Mouse (Mus musculus) ZHBTc4 (cell line): ENCODE results near the gene Hist1h4f.
A peak's percentile ranks its signal among the peaks of the same experiment; 100 is the strongest.
"Not testable (repeated sequence)": the region's sequence is repeated elsewhere in the genome, so short reads cannot be mapped to it uniquely, and the experiment has no call there.

Source experiments
- DNase-seq: peaks from one replicate; pipeline ENCODE4 v3.0.0-alpha.2; 2011; ENCODE audit warnings: low read depth, low spot score

Hist1h4f gene

DNA sequence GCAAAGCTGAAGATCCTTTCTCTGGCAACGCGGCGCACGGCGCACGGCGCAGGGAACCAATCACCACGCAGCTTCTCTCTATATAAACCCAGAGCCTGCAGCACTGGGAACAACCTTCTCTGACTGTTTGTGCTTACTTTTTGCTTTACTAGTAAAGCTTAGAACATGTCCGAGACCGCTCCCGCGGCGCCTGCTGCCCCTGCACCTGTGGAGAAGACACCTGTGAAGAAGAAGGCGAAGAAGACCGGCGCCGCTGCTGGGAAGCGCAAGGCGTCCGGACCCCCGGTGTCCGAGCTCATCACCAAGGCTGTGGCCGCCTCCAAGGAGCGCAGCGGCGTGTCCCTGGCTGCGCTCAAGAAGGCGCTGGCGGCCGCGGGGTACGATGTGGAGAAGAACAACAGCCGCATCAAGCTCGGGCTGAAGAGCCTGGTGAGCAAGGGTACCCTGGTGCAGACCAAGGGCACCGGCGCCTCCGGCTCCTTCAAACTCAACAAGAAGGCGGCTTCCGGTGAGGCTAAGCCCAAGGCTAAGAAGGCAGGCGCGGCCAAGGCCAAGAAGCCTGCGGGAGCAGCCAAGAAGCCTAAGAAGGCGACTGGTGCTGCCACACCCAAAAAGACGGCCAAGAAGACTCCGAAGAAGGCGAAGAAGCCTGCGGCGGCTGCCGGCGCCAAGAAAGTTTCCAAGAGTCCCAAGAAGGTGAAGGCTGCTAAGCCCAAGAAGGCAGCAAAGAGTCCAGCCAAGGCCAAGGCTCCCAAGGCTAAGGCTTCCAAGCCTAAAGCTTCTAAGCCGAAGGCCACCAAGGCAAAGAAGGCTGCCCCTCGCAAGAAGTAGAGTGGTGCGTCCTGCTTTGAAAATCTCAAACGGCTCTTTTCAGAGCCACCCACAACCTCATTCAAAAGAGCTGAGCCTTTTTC is 3.7 kb upstream of the Hist1h4f start:
- peak; percentile 88 for DNase-seq

DNA sequence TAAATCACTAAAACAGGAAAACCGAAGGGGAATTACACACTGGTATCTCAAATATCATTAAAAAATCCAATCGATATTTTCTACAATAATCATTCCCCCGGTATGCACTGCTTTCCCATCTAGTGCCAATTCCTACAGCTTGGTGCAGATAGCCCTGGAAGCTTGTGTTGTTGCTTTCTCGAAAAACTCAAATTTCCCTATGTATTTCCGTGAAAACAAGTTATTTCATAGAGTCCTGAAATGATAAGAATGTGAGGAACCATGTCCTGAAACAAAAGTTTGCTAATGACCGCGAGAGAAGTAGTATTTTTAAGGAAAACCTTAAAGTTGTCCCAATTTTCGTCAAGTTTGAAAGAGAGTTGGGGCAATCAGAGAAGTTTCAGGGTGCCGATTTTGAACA is 2.9 kb upstream of the Hist1h4f start:
- no peak for DNase-seq

DNA sequence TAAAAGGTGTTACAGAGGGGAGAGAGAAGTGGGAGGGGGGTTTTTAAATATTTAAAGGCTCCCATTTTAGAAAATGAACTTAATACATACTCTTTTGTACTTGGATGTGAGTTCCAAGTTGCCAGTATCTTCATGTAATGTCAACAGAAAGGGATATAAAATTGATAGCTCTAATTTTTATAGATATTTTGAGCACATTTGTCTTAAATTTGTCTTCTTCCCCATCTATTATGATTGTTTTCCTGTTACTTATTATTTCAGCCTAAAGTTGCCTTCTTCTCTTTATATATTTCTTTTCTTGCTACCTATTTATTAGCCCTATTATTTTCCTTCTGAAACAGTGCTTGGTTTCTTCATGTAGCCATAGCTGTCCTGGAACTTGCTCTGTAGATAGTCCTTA is 1.5 kb upstream of the Hist1h4f start, which contains the start of gene Hist1h1d:
TSS of gene Hist1h1d (plus strand) at position 301 of the 400 bp plus-strand sequence.
- DNase-seq, result no peak

DNA sequence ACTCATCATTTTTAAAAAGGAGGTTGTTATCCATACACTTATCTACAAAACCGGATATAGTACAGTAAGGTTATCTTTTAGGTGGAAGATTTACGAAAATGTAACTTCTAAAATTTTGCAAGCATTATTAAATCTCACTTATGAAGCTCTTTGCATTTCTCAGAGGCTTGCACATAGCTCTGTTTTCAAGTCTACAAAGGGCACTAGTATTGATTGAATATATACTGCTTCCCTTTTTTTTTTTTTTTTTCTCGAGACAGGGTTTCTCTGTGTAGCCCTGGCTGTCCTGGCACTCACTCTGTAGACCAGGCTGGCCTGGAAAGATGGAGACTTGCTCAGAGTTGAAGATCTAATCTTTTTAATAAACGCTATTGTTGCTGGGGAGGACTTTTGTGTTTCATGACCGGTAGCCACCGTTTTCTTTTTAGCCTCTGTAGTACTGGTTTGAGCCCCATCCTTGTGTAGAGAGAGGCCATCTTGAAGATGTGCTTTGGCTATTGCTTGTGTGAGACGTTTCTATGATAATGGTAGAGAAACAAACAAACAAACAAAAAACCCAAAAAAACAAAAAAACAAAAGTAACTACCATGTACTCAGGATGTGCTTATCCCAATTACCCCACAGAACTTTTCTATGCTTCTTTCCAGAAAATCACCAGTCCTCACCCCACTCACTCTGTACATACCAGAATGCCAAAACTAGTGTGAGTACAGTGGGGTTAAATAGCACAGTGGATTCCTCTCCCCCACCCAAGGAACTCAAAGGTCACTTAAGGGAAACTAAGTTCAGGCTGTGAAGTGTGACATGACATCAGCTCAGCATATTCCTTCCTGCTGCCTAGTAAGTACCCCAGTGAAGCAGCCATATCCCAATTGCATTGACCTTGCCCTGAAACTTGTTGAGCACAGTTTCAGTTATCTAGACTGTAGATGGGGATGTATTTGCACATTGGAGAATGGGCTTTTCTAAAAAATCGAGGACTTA is 775 bp upstream of the Hist1h4f start:
- no peak for DNase-seq

DNA sequence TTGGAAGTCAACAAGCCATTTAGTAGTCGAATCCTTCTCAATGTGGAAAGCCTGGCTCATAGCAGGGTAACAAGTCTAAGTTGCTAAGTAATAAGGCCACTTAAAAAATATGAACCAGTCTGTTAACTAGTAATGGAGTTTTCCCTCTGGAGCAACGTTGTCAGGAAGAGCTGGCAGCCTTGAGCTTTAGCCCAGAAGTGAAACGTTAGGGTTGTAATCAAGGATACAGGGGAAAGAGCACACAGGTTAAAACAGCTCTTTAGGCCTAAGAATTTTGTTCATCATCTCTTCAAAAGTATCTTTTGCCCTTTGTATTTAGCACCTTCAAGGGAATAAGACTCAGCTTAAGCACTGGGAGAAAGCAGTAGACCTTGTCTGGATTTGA is 695 bp downstream of the Hist1h4f start:
- DNase-seq, result peak; percentile 60

DNA sequence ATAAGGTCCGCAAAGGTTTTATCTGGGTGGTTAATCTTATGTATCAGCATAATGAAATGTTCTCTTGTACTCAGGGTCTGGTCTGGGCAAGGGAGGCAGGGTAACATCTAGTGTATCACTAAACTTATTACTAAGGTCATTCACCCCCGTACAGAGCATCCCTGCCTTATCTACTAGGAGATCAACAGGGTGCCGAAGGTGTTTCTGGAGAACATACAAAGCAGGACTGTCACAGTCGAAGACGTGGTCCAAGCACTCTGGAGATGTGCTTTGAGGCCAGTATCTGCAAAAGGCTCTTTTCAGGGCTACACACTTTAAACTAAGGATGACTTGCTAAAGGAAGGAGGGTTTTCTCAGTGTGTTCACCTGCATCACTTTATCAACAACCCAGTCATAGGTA is 4.8 kb downstream of the Hist1h4f start:
- DNase-seq, result no peak

DNA sequence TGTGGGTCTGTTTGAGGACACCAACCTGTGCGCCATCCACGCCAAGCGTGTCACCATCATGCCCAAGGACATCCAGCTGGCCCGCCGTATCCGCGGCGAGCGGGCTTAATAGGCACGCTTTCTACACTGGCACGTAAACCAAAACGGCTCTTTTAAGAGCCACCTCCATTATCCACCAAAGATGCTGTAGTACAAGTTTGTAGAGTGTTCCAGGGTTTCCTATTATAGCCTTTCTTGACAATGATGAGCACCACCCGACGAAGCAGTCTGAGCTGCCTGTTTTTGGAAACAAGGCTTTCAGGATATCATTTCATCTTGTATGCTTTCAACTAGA is 6.7 kb downstream of the Hist1h4f start:
- DNase-seq, result not testable (repeated sequence)

DNA sequence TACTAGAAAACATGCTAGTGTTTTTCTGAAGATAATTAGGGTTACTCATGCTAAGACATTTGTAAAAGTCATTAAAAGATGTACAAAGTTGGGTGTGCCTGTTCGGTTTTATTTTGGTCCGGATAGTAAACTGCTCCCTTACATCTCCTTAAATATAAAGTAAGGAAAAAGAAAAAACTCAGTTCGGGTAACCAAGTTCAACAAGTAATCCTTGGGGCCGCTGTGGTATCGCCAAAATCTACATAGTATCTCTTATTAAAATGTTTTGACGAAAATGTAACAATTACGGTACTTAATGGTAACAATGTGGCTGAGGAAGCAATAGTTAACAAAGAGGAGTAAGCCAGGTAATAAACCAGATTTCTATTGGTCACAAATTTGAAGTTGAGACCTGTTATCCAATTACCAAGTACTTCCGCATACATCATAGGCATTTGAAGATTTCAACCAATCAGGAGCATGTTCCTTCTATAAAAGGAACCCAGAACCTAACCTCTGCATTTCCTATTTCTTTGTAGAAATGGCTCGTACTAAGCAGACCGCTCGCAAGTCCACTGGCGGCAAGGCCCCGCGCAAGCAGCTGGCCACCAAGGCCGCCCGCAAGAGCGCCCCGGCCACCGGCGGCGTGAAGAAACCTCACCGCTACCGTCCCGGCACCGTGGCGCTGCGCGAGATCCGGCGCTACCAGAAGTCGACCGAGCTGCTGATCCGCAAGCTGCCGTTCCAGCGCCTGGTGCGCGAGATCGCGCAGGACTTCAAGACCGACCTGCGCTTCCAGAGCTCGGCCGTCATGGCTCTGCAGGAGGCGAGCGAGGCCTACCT is 7.3 kb downstream of the Hist1h4f start, which contains the start of gene Hist1h3f:
TSS of gene Hist1h3f (plus strand) at position 88 of the 822 bp plus-strand sequence.
- peak; percentile 92 for DNase-seq

DNA sequence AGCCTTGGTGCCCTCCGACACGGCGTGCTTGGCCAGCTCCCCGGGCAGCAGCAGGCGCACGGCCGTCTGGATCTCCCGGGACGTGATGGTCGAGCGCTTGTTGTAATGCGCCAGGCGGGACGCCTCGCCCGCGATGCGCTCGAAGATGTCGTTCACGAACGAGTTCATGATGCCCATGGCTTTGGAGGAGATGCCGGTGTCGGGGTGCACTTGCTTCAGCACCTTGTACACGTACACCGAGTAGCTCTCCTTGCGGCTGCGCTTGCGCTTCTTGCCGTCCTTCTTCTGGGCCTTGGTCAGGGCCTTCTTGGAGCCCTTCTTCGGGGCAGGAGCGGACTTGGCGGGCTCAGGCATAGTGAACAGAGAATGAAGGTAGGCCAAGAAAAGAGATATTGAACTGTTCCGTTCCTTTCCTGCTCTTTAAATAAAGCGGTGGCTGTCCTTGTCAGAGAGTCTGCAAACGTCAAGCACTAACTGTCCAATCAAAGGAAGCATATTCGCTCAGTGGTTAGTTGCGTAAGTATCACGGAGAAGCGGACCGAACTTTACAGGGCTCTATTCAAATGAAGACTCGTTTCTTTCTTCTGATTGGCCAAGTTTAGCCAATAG is 8.3 kb downstream of the Hist1h4f start, which contains the start of gene Hist1h2bh:
TSS of gene Hist1h2bh (minus strand) at position 394 of the 609 bp plus-strand sequence.
- DNase-seq, result peak; percentile 92

DNA sequence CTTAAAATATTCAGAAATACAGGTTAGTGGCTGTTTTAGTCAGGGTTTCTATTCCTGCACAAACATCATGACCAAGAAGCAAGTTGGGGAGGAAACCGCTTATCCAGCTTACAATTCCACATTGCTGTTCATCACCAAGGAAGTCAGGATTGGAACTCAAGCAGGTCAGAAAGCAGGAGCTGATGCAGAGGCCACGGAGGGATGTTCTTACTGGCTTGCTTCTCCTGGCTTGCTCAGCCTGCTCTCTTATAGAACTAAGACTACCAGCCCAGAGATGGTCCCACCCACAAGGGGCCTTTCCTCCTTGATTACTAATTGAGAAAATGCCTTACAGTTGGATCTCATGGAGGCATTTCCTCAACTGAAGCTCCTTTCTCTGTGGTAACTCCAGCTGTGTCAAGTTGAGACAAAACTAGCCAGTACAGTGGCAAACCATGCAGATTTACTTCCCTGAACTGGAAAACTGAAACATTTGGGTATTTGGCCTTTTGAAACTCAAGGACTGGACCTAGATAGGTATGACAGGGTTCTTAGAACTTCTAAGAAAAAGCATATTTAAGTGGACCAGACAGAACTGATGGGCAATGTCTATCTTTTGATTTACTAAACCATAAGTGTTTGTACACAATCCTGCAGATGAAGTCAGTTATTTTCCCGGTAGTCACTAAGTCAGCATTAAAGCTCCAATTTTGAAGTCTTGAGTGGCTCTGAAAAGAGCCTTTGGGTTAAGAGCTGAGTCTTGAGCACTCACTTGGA is 9.0 kb downstream of the Hist1h4f start:
- not testable (repeated sequence) for DNase-seq

DNA sequence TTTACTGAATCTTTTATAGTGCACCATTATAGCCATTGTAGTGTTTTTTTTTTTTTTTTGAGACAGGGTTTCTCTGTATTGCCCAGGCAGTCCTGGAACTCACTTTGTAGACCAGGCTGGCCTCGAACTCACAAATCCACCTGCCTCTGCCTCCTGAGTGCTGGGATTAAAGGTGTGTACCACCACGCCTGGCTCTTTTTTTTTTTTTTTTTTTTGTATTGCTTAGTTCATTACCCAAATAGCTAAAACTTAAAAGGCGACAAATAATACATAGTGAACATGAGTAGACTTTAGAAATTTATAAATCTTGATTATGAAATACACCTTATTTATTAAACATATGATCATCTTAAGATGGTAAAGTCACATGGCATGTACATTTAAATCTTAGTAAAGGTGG is 10.0 kb downstream of the Hist1h4f start:
- DNase-seq, result no peak

DNA sequence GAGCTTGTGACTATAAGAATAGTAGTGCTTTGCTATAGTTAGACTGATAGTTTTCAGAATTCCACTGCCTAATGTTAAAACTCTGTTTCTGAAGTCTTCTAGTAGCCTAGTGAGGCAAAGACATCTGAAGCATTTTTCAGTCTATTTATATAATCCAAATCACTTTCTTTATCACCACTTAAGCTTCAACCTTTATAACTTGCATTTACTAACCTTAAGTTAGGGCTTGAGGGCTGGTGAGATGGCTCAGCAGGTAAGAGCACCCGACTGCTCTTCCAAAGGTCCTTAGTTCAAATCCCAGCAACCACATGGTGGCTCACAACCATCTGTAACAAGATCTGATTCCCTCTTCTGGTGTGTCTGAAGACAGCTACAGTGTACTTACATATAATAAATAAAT is 11.6 kb downstream of the Hist1h4f start:
- DNase-seq, result not testable (repeated sequence)

DNA sequence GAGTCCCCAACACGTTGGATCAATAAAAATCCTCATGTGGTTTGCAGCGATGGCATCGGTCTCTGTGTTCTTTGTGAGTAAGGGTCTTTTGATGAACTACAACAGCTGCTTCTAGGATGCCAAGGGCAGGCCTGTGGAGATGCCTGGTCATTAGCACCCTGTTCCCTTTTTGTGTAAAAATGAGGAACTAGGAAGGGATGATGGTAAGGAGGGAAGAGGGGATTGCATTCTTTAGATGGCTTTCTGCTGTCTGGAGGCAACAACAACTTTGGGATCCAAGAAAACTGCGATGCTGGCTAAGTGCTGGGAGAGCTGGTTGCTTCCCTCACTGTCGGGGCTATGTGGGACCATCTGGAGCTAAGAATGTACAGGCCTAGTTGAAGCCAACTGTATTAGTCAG is 13.2 kb downstream of the Hist1h4f start:
- DNase-seq, result no peak

DNA sequence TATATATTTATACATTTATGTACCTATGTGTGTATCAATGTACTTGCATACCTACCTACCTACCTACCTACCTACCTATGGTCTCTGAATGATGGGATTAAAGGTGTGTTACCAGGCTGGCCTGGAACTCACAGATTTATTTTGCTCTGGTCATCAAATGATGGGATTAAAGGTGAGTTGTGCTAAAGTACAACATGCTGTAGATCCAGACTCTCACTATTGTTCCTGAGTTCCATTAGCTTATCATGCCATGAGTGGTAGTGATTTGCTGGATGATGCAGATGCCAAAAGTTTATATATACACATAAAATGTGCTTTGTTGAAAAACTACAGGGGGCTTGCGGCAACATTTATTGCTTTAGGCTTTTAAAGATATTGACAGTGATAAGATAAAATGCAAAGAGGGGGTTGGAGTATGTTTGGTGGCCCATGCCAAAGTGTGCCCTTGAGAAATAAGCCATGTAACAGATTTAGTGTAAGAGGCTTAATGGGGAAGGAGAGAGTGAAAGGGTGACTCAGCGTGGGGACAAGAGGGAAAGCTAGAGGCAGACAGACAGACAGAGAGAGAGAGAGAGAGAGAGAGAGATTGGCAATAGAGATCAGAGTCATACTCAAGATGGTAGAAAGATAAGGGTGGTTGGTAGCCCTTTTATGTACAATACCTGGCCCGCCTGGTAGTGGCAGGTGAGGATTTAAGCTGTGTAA is 14.3 kb downstream of the Hist1h4f start:
- no peak for DNase-seq

DNA sequence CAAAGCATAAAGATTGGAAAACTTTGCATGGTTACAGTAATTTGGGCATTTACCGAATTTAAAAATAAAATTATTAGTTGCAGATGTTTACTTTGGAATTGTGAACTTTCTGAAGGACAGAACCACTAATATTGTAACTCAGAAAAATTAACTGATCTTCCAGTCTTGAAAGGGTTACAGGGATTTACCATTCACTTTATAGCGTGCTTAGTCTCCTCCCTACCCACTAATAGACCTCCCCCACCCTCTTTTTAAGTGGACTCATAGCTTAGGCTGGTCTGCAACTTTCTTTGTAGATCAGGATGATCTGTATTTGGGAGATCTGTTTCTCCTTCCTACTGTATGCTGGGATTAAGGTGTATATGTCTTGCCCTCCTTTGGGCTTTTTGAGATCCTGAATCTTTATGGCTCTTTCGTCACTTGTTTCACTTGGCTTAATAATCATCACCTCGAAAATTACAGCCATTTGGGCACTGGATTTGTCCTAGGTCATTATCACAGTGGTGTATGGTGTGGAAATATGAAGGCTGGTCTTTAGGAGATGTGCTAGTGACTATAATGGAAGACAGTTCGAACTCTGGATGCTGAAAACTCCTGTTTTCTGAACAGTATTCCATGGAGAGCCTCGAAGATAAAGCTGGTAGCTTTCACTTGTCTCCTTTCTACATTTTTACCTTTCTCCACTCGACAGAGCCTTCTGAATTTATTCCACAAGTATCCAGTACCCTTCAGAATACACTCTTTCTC is 15.2 kb downstream of the Hist1h4f start:
- no peak for DNase-seq

DNA sequence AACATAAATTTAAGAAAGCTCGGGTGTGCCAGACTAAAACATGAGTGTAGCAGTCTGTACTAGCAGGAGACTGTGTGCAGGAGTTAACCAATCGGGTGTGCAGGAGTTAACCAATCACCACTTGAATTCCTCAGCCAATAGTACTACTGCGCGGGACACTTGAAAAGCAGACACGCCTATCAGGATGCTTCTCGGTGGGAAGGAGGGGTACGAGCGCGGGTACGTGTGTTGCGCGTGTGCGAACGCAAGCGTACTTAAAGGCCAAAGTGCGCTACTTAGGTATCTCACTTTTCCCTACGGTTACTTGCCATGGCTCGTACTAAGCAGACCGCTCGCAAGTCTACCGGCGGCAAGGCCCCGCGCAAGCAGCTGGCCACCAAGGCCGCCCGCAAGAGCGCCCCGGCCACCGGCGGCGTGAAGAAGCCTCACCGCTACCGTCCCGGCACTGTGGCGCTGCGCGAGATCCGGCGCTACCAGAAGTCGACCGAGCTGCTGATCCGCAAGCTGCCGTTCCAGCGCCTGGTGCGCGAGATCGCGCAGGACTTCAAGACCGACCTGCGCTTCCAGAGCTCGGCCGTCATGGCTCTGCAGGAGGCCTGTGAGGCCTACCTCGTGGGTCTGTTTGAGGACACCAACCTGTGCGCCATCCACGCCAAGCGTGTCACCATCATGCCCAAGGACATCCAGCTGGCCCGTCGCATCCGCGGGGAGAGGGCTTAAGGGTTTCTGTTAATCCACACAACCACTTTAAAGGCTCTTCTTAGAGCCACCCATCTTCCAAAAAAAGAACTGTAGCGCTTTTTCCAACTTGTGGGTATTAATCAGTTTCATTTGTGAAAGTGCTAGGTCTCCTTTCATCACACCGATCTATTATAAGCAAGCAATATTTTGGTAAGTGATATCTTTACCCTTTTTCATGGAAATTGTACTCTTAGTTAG is 16.0 kb downstream of the Hist1h4f start, which contains the start of gene Hist1h3g:
TSS of gene Hist1h3g (plus strand) at position 286 of the 939 bp plus-strand sequence.
- DNase-seq, result peak; percentile 98

DNA sequence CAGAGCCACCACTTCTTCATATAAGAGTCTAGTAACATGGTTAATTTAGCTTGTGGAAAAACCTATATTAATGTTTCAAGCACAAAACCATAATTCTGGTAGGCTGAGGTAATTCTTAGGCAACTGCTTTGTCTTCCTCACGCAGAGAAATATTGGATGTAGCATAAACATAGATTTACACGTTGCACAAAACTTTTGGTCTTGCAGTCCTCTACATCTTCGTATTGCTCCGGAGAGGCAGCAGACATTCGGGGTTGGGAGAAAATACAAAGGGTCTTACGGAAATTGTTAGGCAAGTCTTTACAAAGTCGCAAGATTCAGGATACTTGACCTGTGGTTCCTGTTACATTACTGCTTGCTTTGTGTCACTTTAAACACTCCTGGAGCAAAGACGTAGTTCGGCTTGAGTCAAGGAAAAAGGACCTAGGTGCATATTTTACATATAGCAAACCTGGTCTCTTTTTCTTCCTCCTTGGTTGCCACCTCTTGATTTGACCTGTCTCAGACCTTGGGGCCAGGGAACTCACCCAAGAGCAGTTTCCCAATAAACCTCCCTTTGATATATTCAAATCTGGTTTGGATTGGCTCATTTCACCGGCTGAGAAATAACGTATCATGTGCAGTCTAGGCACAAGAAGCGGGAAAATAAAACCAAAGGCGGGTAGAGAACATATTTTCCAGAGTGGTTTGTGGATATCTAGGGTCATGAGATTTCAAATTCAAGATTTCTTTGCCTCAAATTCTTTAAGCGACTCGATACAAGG is 16.9 kb downstream of the Hist1h4f start:
- DNase-seq, result peak; percentile 72
